Mouse (Mus musculus) embryonic stem cell, embryonic (primary cell): ENCODE results near the gene H2-DMa.

Source experiments
- CTCF ChIA-PET, 4 experiments: fragments of 300-600 bp in 2 of 4; fragments of 350-600 bp in 2 of 4; sonication (Branson Sonifier 250); formaldehyde crosslinking; loops; one replicate each; lab custom pipeline; 2022; ENCODE audit warnings: inconsistent platforms in 2 of 4; lab: Charles Lee
- POLR2A ChIA-PET, 4 experiments: fragments of 300-600 bp in 2 of 4; fragments of 350-600 bp in 2 of 4; sonication (Branson Sonifier 250); formaldehyde crosslinking; loops; one replicate each; lab custom pipeline; 2022; ENCODE audit warnings: antibody characterized with exemption in 4 of 4, inconsistent platforms in 1 of 4; lab: Charles Lee

H2-DMa gene

GRCm38 (mm10) chr17:34096497-34097010 is 22.8 kb upstream of the H2-DMa start:
- ChIA-PET POLR2A (interaction anchor here (0.6 to 21.1 kb wide), 16 partner anchors 8 to 141 kb away, joined by 3 to 604 read pairs (median 4); partner anchors contain the start of genes H2-DMa (in 4 of the 4), Rps18 (in 1 of the 4) and Vps52 (in 1 of the 4)), CTCF (interaction anchor here in 3 of 4 experiments (0.7 to 4.5 kb wide), 7 partner anchors 9 to 1594 kb away, joined by 3 to 37 read pairs (median 5); no protein-coding TSS in a partner anchor)

DNA sequence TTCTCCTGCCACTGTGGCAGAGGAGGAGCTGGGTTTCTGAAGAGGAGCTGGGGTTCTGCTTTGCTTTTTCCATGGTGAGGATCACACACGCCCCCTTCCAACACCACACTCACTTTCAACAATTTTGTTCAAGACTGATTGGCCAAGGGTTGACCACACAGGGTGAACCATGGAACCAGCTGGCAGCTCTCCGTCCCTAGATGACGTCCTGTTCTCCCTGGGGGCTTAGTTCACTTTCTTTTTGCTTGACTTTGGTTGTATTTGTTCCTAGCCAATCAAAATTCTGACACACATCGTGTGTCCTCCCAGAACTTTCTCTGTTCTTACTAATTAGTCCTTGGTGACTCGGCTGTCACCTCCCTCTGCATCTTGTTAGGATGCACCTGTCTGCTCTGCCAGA is 22.1 kb upstream of the H2-DMa start:
- POLR2A ChIA-PET, result interaction anchor here in 3 of 4 experiments (0.6 to 21.1 kb wide), 5 partner anchors 9 to 94 kb away, joined by 3 to 604 read pairs (median 26); partner anchors contain the start of gene H2-DMa (in 2 of the 3)
- CTCF ChIA-PET, result interaction anchor here in 3 of 4 experiments (0.7 to 2.3 kb wide), 4 partner anchors 9 to 1594 kb away, joined by 3 to 10 read pairs (median 6); no protein-coding TSS in a partner anchor

GRCm38 (mm10) chr17:34098709-34099479 is 20.4 kb upstream of the H2-DMa start:
- ChIA-PET CTCF (interaction anchor here in 2 of 4 experiments (0.6 to 1.5 kb wide), 5 partner anchors 10 to 147 kb away, joined by 3 to 5 read pairs (median 3); no protein-coding TSS in a partner anchor), POLR2A (interaction anchor here in 3 of 4 experiments (0.6 to 15.6 kb wide), 9 partner anchors 10 to 36 kb away, joined by 3 to 503 read pairs (median 5); partner anchors contain the start of gene H2-DMa (in 2 of the 3))

DNA sequence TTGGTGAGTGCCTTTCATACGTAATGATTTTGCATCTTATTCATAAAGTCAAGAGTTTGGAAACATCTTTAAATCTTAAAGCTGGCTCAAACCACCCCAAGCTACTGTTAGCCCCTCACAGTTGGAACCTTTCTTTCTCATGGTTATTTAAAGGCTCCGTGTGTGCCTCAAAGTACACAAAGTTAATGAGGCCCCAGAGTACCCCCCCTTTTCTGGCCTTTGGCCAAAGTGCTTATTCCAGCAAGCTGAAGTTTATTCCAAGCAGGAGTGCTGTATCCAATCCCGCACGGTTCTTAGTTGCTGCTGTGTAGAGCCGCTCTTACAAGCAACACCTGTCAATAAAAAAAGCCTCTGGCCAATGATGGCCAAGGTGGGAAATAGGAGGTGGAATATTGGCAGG is 19.8 kb upstream of the H2-DMa start:
- ChIA-PET POLR2A (interaction anchor here in 3 of 4 experiments (0.6 to 15.6 kb wide), 9 partner anchors 9 to 36 kb away, joined by 3 to 503 read pairs (median 5); partner anchors contain the start of gene H2-DMa (in 2 of the 3)), CTCF (interaction anchor here in 2 of 4 experiments (0.6 to 1.5 kb wide), 3 partner anchors 9 to 36 kb away, joined by 3 to 5 read pairs (median 4); no protein-coding TSS in a partner anchor)

- CTCF ChIA-PET, result interaction anchor here (0.6 to 1.7 kb wide), 75 partner anchors 8 to 1194 kb away, joined by 3 to 24 read pairs (median 4); partner anchors contain the start of genes H2-DMa (in 2 of the 4), H2-Oa (in 2 of the 4), Psmb9 (in 1 of the 4) and Rps18 (in 1 of the 4)
- POLR2A ChIA-PET, result interaction anchor here (0.6 to 21.3 kb wide), 29 partner anchors 8 to 1169 kb away, joined by 3 to 604 read pairs (median 5); partner anchors contain the start of genes H2-DMa (in 4 of the 4), Rxrb (in 2 of the 4), Slc39a7 (in 2 of the 4) and H2-Oa (in 1 of the 4)
Measured at GRCm38 (mm10) chr17:34101185-34101584, 18.2 kb upstream of the H2-DMa start.

GRCm38 (mm10) chr17:34101604-34102032 is 17.7 kb upstream of the H2-DMa start:
- ChIA-PET POLR2A (interaction anchor here (0.6 to 21.3 kb wide), 29 partner anchors 8 to 1168 kb away, joined by 3 to 604 read pairs (median 5); partner anchors contain the start of genes H2-DMa (in 4 of the 4), Rxrb (in 2 of the 4), Slc39a7 (in 2 of the 4) and H2-Oa (in 1 of the 4)), CTCF (interaction anchor here (0.5 to 1.7 kb wide), 76 partner anchors 8 to 1194 kb away, joined by 3 to 24 read pairs (median 4); partner anchors contain the start of genes H2-DMa (in 2 of the 4), H2-Oa (in 2 of the 4), Psmb9 (in 1 of the 4) and Rps18 (in 1 of the 4))

DNA sequence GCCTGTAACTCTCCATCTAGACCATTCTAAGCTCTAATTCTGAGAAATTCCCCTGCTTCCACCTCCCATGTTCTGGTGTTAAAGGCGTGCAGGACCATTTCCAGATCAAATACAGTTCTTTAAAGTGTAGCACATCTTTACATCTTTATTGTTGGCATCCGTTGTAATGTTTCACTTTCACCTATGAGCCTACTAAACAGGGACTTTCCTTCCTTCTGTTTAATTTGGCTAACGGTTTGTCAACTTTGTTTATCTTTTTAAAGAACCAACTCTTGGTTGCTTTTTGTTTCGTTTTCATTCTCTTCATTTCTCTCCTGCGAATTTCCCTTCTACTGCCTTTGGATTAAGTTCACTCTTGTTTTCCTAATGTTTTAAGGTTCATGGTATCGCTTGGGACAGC is 16.5 kb upstream of the H2-DMa start:
- CTCF ChIA-PET, result interaction anchor here in 1 of 4 experiments (1.0 to 1.1 kb wide), 2 partner anchors 28 to 33 kb away, joined by 3 read pairs; no protein-coding TSS in a partner anchor
- POLR2A ChIA-PET, result interaction anchor here in 3 of 4 experiments (0.7 to 21.3 kb wide), 8 partner anchors 10 to 71 kb away, joined by 3 to 604 read pairs (median 14); partner anchors contain the start of genes H2-DMa (in 3 of the 3), H2-Oa (in 1 of the 3), Rxrb (in 1 of the 3) and Slc39a7 (in 1 of the 3)

- CTCF ChIA-PET, result interaction anchor here in 2 of 4 experiments (0.7 to 2.1 kb wide), 3 partner anchors 8 to 66 kb away, joined by 3 to 10 read pairs (median 4); no protein-coding TSS in a partner anchor
- POLR2A ChIA-PET, result interaction anchor here in 3 of 4 experiments (1.0 to 21.3 kb wide), 7 partner anchors 10 to 153 kb away, joined by 3 to 604 read pairs (median 103); partner anchors contain the start of genes H2-DMa (in 3 of the 3), B3galt4 (in 1 of the 3) and H2-Oa (in 1 of the 3)
Measured at GRCm38 (mm10) chr17:34104804-34105203, 14.5 kb upstream of the H2-DMa start.

DNA sequence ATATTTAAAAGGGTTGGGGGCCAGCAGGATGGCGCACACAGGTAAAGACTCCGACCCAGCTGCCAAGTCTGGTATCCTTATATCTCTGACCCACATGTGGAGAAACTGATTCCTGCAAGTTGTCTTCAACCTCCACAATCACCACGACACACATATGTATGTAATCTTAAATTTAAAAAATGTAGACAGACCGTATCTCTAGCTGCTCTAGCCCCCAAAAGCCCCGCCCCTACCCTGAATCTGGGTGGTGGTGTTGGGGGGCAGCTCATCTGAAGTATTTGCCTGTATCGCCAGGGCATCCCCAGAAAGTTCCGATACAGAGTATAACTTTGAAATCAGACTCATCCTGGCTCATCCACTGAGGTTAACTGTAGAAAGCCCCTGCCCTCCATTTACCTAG is 12.8 kb upstream of the H2-DMa start:
- POLR2A ChIA-PET, result interaction anchor here (0.6 to 21.3 kb wide), 15 partner anchors 9 to 853 kb away, joined by 3 to 604 read pairs (median 5); partner anchors contain the start of genes H2-DMa (in 4 of the 4), H2-Oa (in 2 of the 4), Brd2 (in 1 of the 4) and Col11a2 (in 1 of the 4)
- CTCF ChIA-PET, result interaction anchor here (0.7 to 2.1 kb wide), 13 partner anchors 10 to 129 kb away, joined by 3 to 10 read pairs (median 4); no protein-coding TSS in a partner anchor

- CTCF ChIA-PET, result interaction anchor here (0.6 to 2.1 kb wide), 11 partner anchors 11 to 128 kb away, joined by 3 to 10 read pairs (median 4); no protein-coding TSS in a partner anchor
- POLR2A ChIA-PET, result interaction anchor here (0.6 to 21.3 kb wide), 20 partner anchors 8 to 852 kb away, joined by 3 to 604 read pairs (median 4); partner anchors contain the start of genes H2-DMa (in 4 of the 4), Brd2 (in 2 of the 4), H2-Oa (in 2 of the 4) and B3galt4 (in 1 of the 4)
Measured at GRCm38 (mm10) chr17:34107109-34107867, 12.1 kb upstream of the H2-DMa start.

GRCm38 (mm10) chr17:34108460-34108859 is 10.9 kb upstream of the H2-DMa start:
- POLR2A ChIA-PET, result interaction anchor here (0.6 to 21.3 kb wide), 16 partner anchors 7 to 351 kb away, joined by 3 to 604 read pairs (median 7); partner anchors contain the start of genes H2-DMa (in 4 of the 4), Brd2 (in 2 of the 4) and H2-Oa (in 1 of the 4)
- CTCF ChIA-PET, result interaction anchor here (0.5 to 2.1 kb wide), 8 partner anchors 9 to 193 kb away, joined by 3 to 15 read pairs (median 4); partner anchors contain the start of genes Tapbp (in 1 of the 4) and Zbtb22 (in 1 of the 4)

DNA sequence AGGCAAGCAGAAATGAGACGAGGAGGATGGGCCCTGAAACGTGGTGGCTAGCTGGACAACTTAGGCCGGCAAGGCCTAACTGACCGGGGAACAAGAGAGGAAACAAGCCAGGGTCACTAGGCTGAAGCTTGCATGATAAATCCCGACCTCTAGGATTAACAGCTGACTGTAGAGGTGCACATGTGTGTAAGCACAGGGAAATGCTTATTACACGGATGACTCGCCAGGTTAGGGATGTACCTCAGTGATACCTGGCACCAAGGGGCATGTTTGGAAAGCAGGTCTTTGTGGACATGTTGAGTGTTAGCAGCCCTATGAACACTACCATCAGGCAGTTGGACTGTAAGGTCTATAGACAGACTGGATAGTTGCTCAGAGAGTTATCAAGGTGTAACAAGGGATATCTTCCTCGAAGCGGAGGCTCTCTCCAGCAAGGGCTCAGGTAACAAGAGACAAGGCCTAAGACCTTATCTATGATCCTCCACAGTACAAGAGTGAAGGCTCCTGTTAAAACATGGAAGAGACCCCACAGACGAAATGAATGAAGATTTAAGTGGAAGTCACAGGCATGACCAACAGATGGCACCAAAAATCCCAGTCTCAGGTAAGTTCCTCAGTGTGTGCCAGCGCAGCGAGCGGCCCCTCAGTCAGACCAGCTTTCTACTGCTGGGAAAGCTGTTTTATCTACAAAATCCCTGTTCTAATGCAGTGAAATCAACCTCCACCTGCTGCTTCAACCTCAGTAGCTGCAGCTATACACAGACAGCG is 10.1 kb upstream of the H2-DMa start:
- ChIA-PET CTCF (interaction anchor here in 3 of 4 experiments (0.5 to 3.6 kb wide), 13 partner anchors 8 to 61 kb away, joined by 3 to 18 read pairs (median 4); no protein-coding TSS in a partner anchor), POLR2A (interaction anchor here (0.6 to 21.3 kb wide), 29 partner anchors 3 to 520 kb away, joined by 3 to 604 read pairs (median 6); partner anchors contain the start of genes H2-DMa (in 4 of the 4), Rxrb (in 3 of the 4), Slc39a7 (in 3 of the 4) and Brd2 (in 2 of the 4))

- ChIA-PET CTCF (interaction anchor here in 3 of 4 experiments (0.7 to 3.6 kb wide), 13 partner anchors 8 to 61 kb away, joined by 3 to 18 read pairs (median 4); partner anchors contain the start of gene H2-DMa (in 1 of the 3)), POLR2A (interaction anchor here (0.6 to 21.3 kb wide), 27 partner anchors 4 to 475 kb away, joined by 3 to 604 read pairs (median 6); partner anchors contain the start of genes H2-DMa (in 4 of the 4), Rxrb (in 3 of the 4), Slc39a7 (in 3 of the 4) and Brd2 (in 2 of the 4))
Measured at GRCm38 (mm10) chr17:34109806-34110195, 9.5 kb upstream of the H2-DMa start.

GRCm38 (mm10) chr17:34110309-34110708 is 9.0 kb upstream of the H2-DMa start:
- POLR2A ChIA-PET, result interaction anchor here (0.7 to 21.3 kb wide), 27 partner anchors 4 to 157 kb away, joined by 3 to 604 read pairs (median 7); partner anchors contain the start of genes H2-DMa (in 4 of the 4), Rxrb (in 3 of the 4), Slc39a7 (in 3 of the 4) and Brd2 (in 2 of the 4)
- CTCF ChIA-PET, result interaction anchor here in 3 of 4 experiments (0.6 to 3.6 kb wide), 11 partner anchors 8 to 278 kb away, joined by 3 to 18 read pairs (median 4); partner anchors contain the start of gene H2-DMa (in 1 of the 3)
